Mouse (Mus musculus): ENCODE results near the gene Tmbim6. TPM values are rescaled to one million over a fixed set of nuclear protein-coding genes. Genes with fewer than 3 reads are reported as not detected.

Gene Tmbim6
- total RNA-seq (2021) = 100 to 1,000 TPM; 153 to 164 TPM
- long read RNA-seq, experiment 1, transcript Tmbim6-201 (10 exons, 2,452 nt) = major isoform, 93 of 146 reads
- long read RNA-seq, experiment 1, transcript Tmbim6-202 (10 exons, 944 nt) = minor isoform, 7 of 146 reads
- long read RNA-seq, experiment 1, partial matches to known transcripts = 9 of 146 reads
- long read RNA-seq, experiment 1, other reads (novel, unspliced or antisense) = 33 of 146 reads
- long read RNA-seq, experiment 2, transcript Tmbim6-201 (10 exons, 2,452 nt) = major isoform, 196 of 254 reads
- long read RNA-seq, experiment 2, transcript Tmbim6-202 (10 exons, 944 nt) = minor isoform, 20 of 254 reads
- long read RNA-seq, experiment 2, partial matches to known transcripts = 7 of 254 reads
- long read RNA-seq, experiment 2, other reads (novel, unspliced or antisense) = 25 of 254 reads

- DNase-seq = peak; percentile 100
These were observed at the start of gene Tmbim6 for GRCm38 (mm10) chr15:99392486-99393385. Gene Tmbim6 (plus strand): TSS chr15:99392882.

- DNase-seq = peak; percentile 78
These were observed 49.1 kb upstream of the Tmbim6 start for GRCm38 (mm10) chr15:99343414-99344147.

GRCm38 (mm10) chr15:99344148-99344870 is 48.4 kb upstream of the Tmbim6 start:
- peak; percentile 58 for DNase-seq

GRCm38 (mm10) chr15:99344961-99345360 is 47.7 kb upstream of the Tmbim6 start:
- DNase-seq = no peak

- no peak for DNase-seq
These were observed 41.1 kb upstream of the Tmbim6 start for GRCm38 (mm10) chr15:99351610-99352009.

- no peak for DNase-seq
These were observed 40.4 kb upstream of the Tmbim6 start for GRCm38 (mm10) chr15:99352306-99352705.

- DNase-seq = no peak
These were observed 37.0 kb upstream of the Tmbim6 start for GRCm38 (mm10) chr15:99355660-99356059.

- no peak for DNase-seq
These were observed 36.2 kb upstream of the Tmbim6 start for GRCm38 (mm10) chr15:99356462-99356861.

- no peak for DNase-seq
These were observed 33.7 kb upstream of the Tmbim6 start for GRCm38 (mm10) chr15:99358952-99359351.

GRCm38 (mm10) chr15:99364022-99364530 is 28.6 kb upstream of the Tmbim6 start:
- no peak for DNase-seq

- DNase-seq = no peak
These were observed 27.8 kb upstream of the Tmbim6 start for GRCm38 (mm10) chr15:99364921-99365320.

GRCm38 (mm10) chr15:99368583-99369266 is 24.0 kb upstream of the Tmbim6 start:
- DNase-seq = no peak

- DNase-seq = no peak
These were observed 23.1 kb upstream of the Tmbim6 start for GRCm38 (mm10) chr15:99369391-99370171.

GRCm38 (mm10) chr15:99370259-99370691 is 22.4 kb upstream of the Tmbim6 start, which contains the start of gene Fmnl3:
Gene Fmnl3 (minus strand): TSS chr15:99370482.
- peak; percentile 93 for DNase-seq

GRCm38 (mm10) chr15:99371526-99372340 is 20.9 kb upstream of the Tmbim6 start:
- DNase-seq = no peak

GRCm38 (mm10) chr15:99372761-99373160 is 19.9 kb upstream of the Tmbim6 start:
- no peak for DNase-seq

- no peak for DNase-seq
These were observed 17.6 kb upstream of the Tmbim6 start for GRCm38 (mm10) chr15:99375036-99375435.

GRCm38 (mm10) chr15:99375581-99375980 is 17.1 kb upstream of the Tmbim6 start:
- DNase-seq = no peak

GRCm38 (mm10) chr15:99376240-99376639 is 16.4 kb upstream of the Tmbim6 start:
- no peak for DNase-seq

All from gastrocnemius, postnatal 25 days (tissue).